Mouse (Mus musculus) kidney, adult 2 months (tissue): ENCODE measurements around the gene St8sia1.

Experiments used
- CTCF ChIP-seq: fragments of 200-500 bp; conservative IDR thresholded peaks from 2 replicates; pipeline ENCODE4 v1.5.1; 2011; ENCODE audit warnings: low read depth, mild to moderate bottlenecking, control low read depth, low read length, moderate library complexity, mixed read lengths; ENCODE audit not compliant: insufficient read depth, insufficient read length
- POLR2A ChIP-seq: fragments of 200-500 bp; IDR thresholded peaks from one replicate; pipeline ENCODE4 v1.6.1; 2011; ENCODE audit warnings: low read depth, low read length, control low read depth

DNA sequence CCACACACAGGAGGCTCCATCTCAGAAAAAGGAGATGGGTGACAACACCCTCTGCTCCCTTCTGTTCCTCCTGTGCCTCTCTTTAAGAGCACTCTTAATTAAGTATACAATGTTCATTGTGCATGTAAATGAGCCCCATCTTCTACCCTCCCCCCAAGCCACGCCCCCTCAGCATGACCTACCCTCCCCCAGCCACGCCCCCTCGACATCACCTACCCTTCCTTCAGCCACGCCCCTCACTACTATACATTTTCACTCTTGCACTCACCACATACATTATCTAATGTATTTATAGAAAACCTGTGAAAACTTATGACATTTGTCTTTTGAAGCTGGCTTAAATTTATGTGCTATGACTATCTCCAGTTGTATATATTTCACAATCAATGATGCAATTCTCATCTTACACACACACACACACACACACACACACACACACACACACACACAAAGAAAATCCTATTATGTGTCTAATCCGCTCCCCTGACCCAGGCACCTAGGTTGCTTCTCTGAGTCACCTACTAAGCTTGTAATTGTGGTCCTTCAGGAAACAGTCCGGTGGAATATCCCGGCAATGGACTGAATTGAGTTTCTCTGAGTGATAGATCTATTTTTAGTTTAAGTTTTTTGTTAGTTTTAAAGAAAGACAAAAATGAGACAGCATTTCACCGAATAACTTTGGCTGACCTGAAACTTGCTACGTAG, 37.2 kb downstream of the St8sia1 start:
- no peak for TF ChIP-seq POLR2A
- TF ChIP-seq CTCF = no peak
